Mouse (Mus musculus) MEL (cell line): ENCODE results near the gene Mt2. TPM values are rescaled to one million over a fixed set of nuclear protein-coding genes. Genes with fewer than 3 reads are reported as not detected.
A peak's percentile ranks its signal among the peaks of the same experiment; 100 is the strongest.

Source experiments
- DNase-seq: peaks from one replicate; pipeline ENCODE4 v3.0.0; 2011; ENCODE audit warnings: low read depth, low spot score
- H3K27ac ChIP-seq: 2 replicates; pipeline ENCODE4 v1.5.1; 2012; ENCODE audit warnings: low read depth, mild to moderate bottlenecking, control low read depth, low read length, moderate library complexity; ENCODE audit not compliant: control insufficient read depth
- H3K27me3 ChIP-seq, 2 experiments: fragments of 150-350 bp in 1 of 2; sonication (generic) in 1 of 2; 2 replicates each; pipeline ENCODE4 v1.6.1; 2012; ENCODE audit warnings: low read length in 2 of 2, mild to moderate bottlenecking in 2 of 2, improper control_type of control experiment in 1 of 2, moderate library complexity in 1 of 2; ENCODE audit not compliant: insufficient read depth in 2 of 2, control insufficient read depth in 1 of 2
- H3K36me3 ChIP-seq, 2 experiments: 2 replicates each; pipeline ENCODE4 v1.6.1; 2012 to 2014; ENCODE audit warnings: low read length in 2 of 2, improper control_type of control experiment in 1 of 2, inconsistent platforms in 1 of 2, mild to moderate bottlenecking in 1 of 2; ENCODE audit not compliant: insufficient read depth in 2 of 2, control insufficient read depth in 1 of 2
- H3K4me1 ChIP-seq, 2 experiments: fragments of 150-350 bp in 1 of 2; sonication (generic) in 1 of 2; 2 replicates each; pipeline ENCODE4 v1.6.1; 2012; ENCODE audit warnings: low read length in 2 of 2, improper control_type of control experiment in 1 of 2, mild to moderate bottlenecking in 1 of 2; ENCODE audit not compliant: insufficient read depth in 2 of 2, control insufficient read depth in 1 of 2
- H3K4me3 ChIP-seq, 2 experiments: fragments of 150-350 bp in 1 of 2; sonication (generic) in 1 of 2; 2 replicates each; pipeline ENCODE4 v1.5.1; 2012; ENCODE audit warnings: low read depth in 2 of 2, low read length in 2 of 2, mild to moderate bottlenecking in 2 of 2, moderate library complexity in 2 of 2, control low read depth in 1 of 2, improper control_type of control experiment in 1 of 2; ENCODE audit not compliant: control insufficient read depth in 1 of 2, insufficient read depth in 1 of 2
- H3K79me2 ChIP-seq: 2 replicates; pipeline ENCODE4 v1.6.1; 2012; ENCODE audit warnings: mild to moderate bottlenecking, low read length, moderate library complexity; ENCODE audit not compliant: control insufficient read depth, poor library complexity, insufficient read depth
- H3K9ac ChIP-seq: 2 replicates; pipeline ENCODE4 v1.6.1; 2012; ENCODE audit warnings: low read depth, mild to moderate bottlenecking, control low read depth, low read length, moderate library complexity; ENCODE audit not compliant: control insufficient read depth, poor library complexity, severe bottlenecking
- H3K9me3 ChIP-seq: fragments of 150-350 bp; sonication (generic); replicated peaks from 2 replicates; pipeline ENCODE4 v1.6.1; 2012; ENCODE audit warnings: mild to moderate bottlenecking, low read length, improper control_type of control experiment, moderate library complexity; ENCODE audit not compliant: insufficient read depth
- BHLHE40 ChIP-seq: IDR thresholded peaks from 2 replicates; pipeline ENCODE4 v1.6.1; 2012; ENCODE audit warnings: low read depth, mild to moderate bottlenecking, inconsistent platforms, low read length, improper control_type of control experiment, borderline replicate concordance
- CHD1 ChIP-seq: IDR thresholded peaks from 2 replicates; pipeline ENCODE4 v1.6.1; 2012; ENCODE audit warnings: low read depth, mild to moderate bottlenecking, inconsistent platforms, low read length, improper control_type of control experiment
- CTCF ChIP-seq, 3 experiments: IDR thresholded peaks in 2 of 3; conservative IDR thresholded peaks in 1 of 3; 2 replicates each; pipeline ENCODE4 v1.5.1; 2011 to 2012; ENCODE audit warnings: low read length in 3 of 3, low read depth in 2 of 3, mild to moderate bottlenecking in 2 of 3, improper control_type of control experiment in 1 of 3, inconsistent platforms in 1 of 3, mixed read lengths in 1 of 3, moderate library complexity in 1 of 3; ENCODE audit not compliant: control insufficient read depth in 1 of 3, insufficient read depth in 1 of 3, poor library complexity in 1 of 3, severe bottlenecking in 1 of 3
- E2F4 ChIP-seq: IDR thresholded peaks from 2 replicates; pipeline ENCODE4 v1.6.1; 2011; ENCODE audit warnings: low read depth, low read length, improper control_type of control experiment, borderline replicate concordance
- EP300 ChIP-seq, 2 experiments: IDR thresholded peaks; 2 replicates each; pipeline ENCODE4 v1.6.1; 2011; ENCODE audit warnings: improper control_type of control experiment in 2 of 2, low read length in 2 of 2, low read depth in 1 of 2, mild to moderate bottlenecking in 1 of 2
- GABPA ChIP-seq: IDR thresholded peaks from 2 replicates; pipeline ENCODE4 v1.6.1; 2012; ENCODE audit warnings: low read depth, mild to moderate bottlenecking, inconsistent platforms, low read length, improper control_type of control experiment, moderate library complexity
- GATA1 ChIP-seq: IDR thresholded peaks from 2 replicates; pipeline ENCODE4 v1.6.1; 2011; ENCODE audit warnings: low read depth, low read length, improper control_type of control experiment
- HCFC1 ChIP-seq: IDR thresholded peaks from 2 replicates; pipeline ENCODE4 v1.6.1; 2012; ENCODE audit warnings: low read depth, mild to moderate bottlenecking, inconsistent platforms, low read length, improper control_type of control experiment, moderate library complexity
- JUND ChIP-seq: IDR thresholded peaks from 2 replicates; pipeline ENCODE4 v1.6.1; 2011; ENCODE audit warnings: low read depth, mild to moderate bottlenecking, improper control_type of control experiment, low read length
- KAT2A ChIP-seq: conservative IDR thresholded peaks from 2 replicates; pipeline ENCODE4 v1.6.1; 2012; ENCODE audit warnings: low read depth, low read length, improper control_type of control experiment, inconsistent platforms
- MAFK ChIP-seq: IDR thresholded peaks from 2 replicates; pipeline ENCODE4 v1.6.1; 2011; ENCODE audit warnings: low read depth, mild to moderate bottlenecking, low read length, improper control_type of control experiment, borderline replicate concordance
- MAX ChIP-seq: IDR thresholded peaks from 2 replicates; pipeline ENCODE4 v1.6.1; 2011; ENCODE audit warnings: low read length, improper control_type of control experiment
- MAZ ChIP-seq: IDR thresholded peaks from 2 replicates; pipeline ENCODE4 v1.6.1; 2012; ENCODE audit warnings: low read depth, mild to moderate bottlenecking, inconsistent platforms, low read length, improper control_type of control experiment
- MEF2A ChIP-seq: IDR thresholded peaks from 2 replicates; pipeline ENCODE4 v1.6.1; 2014; ENCODE audit warnings: low read depth, mild to moderate bottlenecking, inconsistent platforms, low read length, improper control_type of control experiment; ENCODE audit not compliant: poor library complexity, insufficient replicate concordance, severe bottlenecking; ENCODE audit errors: extremely low read depth
- MXI1 ChIP-seq: IDR thresholded peaks from 2 replicates; pipeline ENCODE4 v1.6.1; 2011; ENCODE audit warnings: mild to moderate bottlenecking, low read depth, low read length, improper control_type of control experiment
- MYB ChIP-seq: IDR thresholded peaks from 2 replicates; pipeline ENCODE4 v1.6.1; 2011; ENCODE audit warnings: mild to moderate bottlenecking, low read depth, low read length, improper control_type of control experiment
- NELFE ChIP-seq: IDR thresholded peaks from 2 replicates; pipeline ENCODE4 v1.6.1; 2011; ENCODE audit warnings: low read depth, low read length, improper control_type of control experiment
- POLR2A ChIP-seq, 2 experiments: IDR thresholded peaks; 2 replicates each; pipeline ENCODE4 v1.6.1; 2011 to 2012; ENCODE audit warnings: low read length in 2 of 2, mild to moderate bottlenecking in 2 of 2, control low read depth in 1 of 2, improper control_type of control experiment in 1 of 2, low read depth in 1 of 2, moderate library complexity in 1 of 2; ENCODE audit not compliant: control insufficient read depth in 1 of 2, insufficient read depth in 1 of 2, poor library complexity in 1 of 2
- POLR2AphosphoS2 ChIP-seq: IDR thresholded peaks from 2 replicates; pipeline ENCODE4 v1.6.1; 2011; ENCODE audit warnings: low read length, improper control_type of control experiment
- POLR2AphosphoS5 ChIP-seq: IDR thresholded peaks from 2 replicates; pipeline ENCODE4 v1.6.1; 2012; ENCODE audit warnings: low read depth, borderline replicate concordance, mild to moderate bottlenecking, inconsistent platforms, low read length, moderate library complexity, mixed read lengths
- RAD21 ChIP-seq: IDR thresholded peaks from 2 replicates; pipeline ENCODE4 v1.6.1; 2011; ENCODE audit warnings: mild to moderate bottlenecking, low read depth, low read length, improper control_type of control experiment
- RCOR1 ChIP-seq: IDR thresholded peaks from 2 replicates; pipeline ENCODE4 v1.6.1; 2012; ENCODE audit warnings: low read depth, mild to moderate bottlenecking, inconsistent platforms, low read length, improper control_type of control experiment
- SIN3A ChIP-seq: IDR thresholded peaks from 2 replicates; pipeline ENCODE4 v1.6.1; 2012; ENCODE audit warnings: low read length, improper control_type of control experiment, inconsistent platforms
- SMC3 ChIP-seq: IDR thresholded peaks from 2 replicates; pipeline ENCODE4 v1.6.1; 2011; ENCODE audit warnings: low read depth, low read length, improper control_type of control experiment
- UBTF ChIP-seq: IDR thresholded peaks from 2 replicates; pipeline ENCODE4 v1.6.1; 2012; ENCODE audit warnings: low read depth, mild to moderate bottlenecking, inconsistent platforms, low read length, improper control_type of control experiment, moderate library complexity, borderline replicate concordance; ENCODE audit not compliant: insufficient read depth
- USF1 ChIP-seq: IDR thresholded peaks from 2 replicates; pipeline ENCODE4 v1.6.1; 2014; ENCODE audit warnings: low read depth, mild to moderate bottlenecking, inconsistent platforms, low read length, improper control_type of control experiment, moderate library complexity
- ZKSCAN1 ChIP-seq: IDR thresholded peaks from 2 replicates; pipeline ENCODE4 v1.6.1; 2012; ENCODE audit warnings: low read depth, mild to moderate bottlenecking, inconsistent platforms, low read length, improper control_type of control experiment, moderate library complexity
- ZMIZ1 ChIP-seq: IDR thresholded peaks from 2 replicates; pipeline ENCODE4 v1.6.1; 2012; ENCODE audit warnings: low read depth, mild to moderate bottlenecking, inconsistent platforms, low read length, improper control_type of control experiment, moderate library complexity
- polyA plus RNA-seq, 2 experiments: library from polyadenylated mRNA; stranded (reverse) in 1 of 2; unstranded in 1 of 2; fragments of >175 nt in 1 of 2; fragments of >200 nt in 1 of 2; gene quantifications; 2 replicates each; pipeline versions ENCODE4 v1.2.1 to v1.2.4; 2012; ENCODE audit warnings: low replicate concordance in 2 of 2, low read depth in 1 of 2; ENCODE audit not compliant: insufficient read length in 2 of 2, insufficient read depth in 1 of 2, missing spikeins in 1 of 2
- total RNA-seq: library from RNA; depleted of rRNA; stranded (reverse); fragments of 300-350 nt; gene quantifications from 2 replicates; pipeline ENCODE4 v1.2.3, GENCODE M21; 2012

Gene Mt2
- total and polyA plus RNA-seq, 3 experiments: 469 to 2,013 TPM; not detected in 1

- TF ChIP-seq POLR2AphosphoS5 (peak; percentile 53; the same call in 1 of the 2 replicates), HCFC1 (peak; percentile 74), USF1 (peak; percentile 96)
- TF ChIP-seq, all 39 proteins: peak for 24
Observed at GRCm38 (mm10) chr8:94191101-94191691, 18.7 kb downstream of the Mt2 start (continued).

GRCm38 (mm10) chr8:94192926-94193325, 20.5 kb downstream of the Mt2 start:
- no peak for DNase-seq
- Histone ChIP-seq H3K27ac (no peak overlapping the region), H3K4me1 (peaks cover 11 to 23% of the 10 kb centered on the region in 2 experiments), H3K9ac (no peak overlapping the region), H3K79me2 (no peaks in the 10 kb centered on the region), H3K36me3 (peaks cover 0 to 22% of the 10 kb centered on the region in 2 experiments; a peak in 2 of 4 replicates), H3K27me3 (no peaks in the 10 kb centered on the region), H3K9me3 (no peaks in the 10 kb centered on the region), H3K4me3 (no peak overlapping the region)
- no peak for TF ChIP-seq POLR2A (IDR thresholded peaks at IDR 0.05; ENCODE audit: control insufficient read depth in 1 of 2, insufficient read depth in 1 of 2, low read depth in 1 of 2, low read length in 2 of 2, poor library complexity in 1 of 2)
- no peak for TF ChIP-seq SMC3
- no peak for TF ChIP-seq RCOR1
- TF ChIP-seq JUND: no peak
- no peak for TF ChIP-seq RAD21
- no peak for TF ChIP-seq MEF2A
- no peak for TF ChIP-seq CHD1
- no peak for TF ChIP-seq KAT2A
- TF ChIP-seq EP300 (IDR thresholded peaks at IDR 0.05; ENCODE audit: low read depth in 1 of 2, low read length in 2 of 2): no peak
- TF ChIP-seq CTCF (IDR thresholded peaks at IDR 0.05 in 2 of 3, conservative IDR thresholded peaks at IDR 0.05 in 1 of 3; ENCODE audit: control insufficient read depth in 1 of 3, insufficient read depth in 1 of 3, low read depth in 2 of 3, low read length in 3 of 3, poor library complexity in 1 of 3, severe bottlenecking in 1 of 3): no peak
- no peak for TF ChIP-seq MAX
- no peak for TF ChIP-seq SIN3A
- TF ChIP-seq GATA1: no peak
- TF ChIP-seq E2F4: no peak

- Histone ChIP-seq H3K4me1 (peaks cover 9 to 16% of the 10 kb centered on the region in 2 experiments), H3K9ac (no peak overlapping the region), H3K4me3 (no peak overlapping the region), H3K79me2 (no peaks in the 10 kb centered on the region), H3K36me3 (peaks cover 0 to 18% of the 10 kb centered on the region in 2 experiments; a peak in 2 of 4 replicates), H3K27ac (no peak overlapping the region), H3K9me3 (no peaks in the 10 kb centered on the region), H3K27me3 (no peaks in the 10 kb centered on the region)
- TF ChIP-seq NELFE: no peak
- TF ChIP-seq POLR2AphosphoS2: no peak
- TF ChIP-seq BHLHE40: no peak
- TF ChIP-seq ZMIZ1: no peak
- no peak for TF ChIP-seq RAD21
- TF ChIP-seq SMC3: no peak
- no peak for TF ChIP-seq HCFC1
- no peak for TF ChIP-seq MYB
- no peak for TF ChIP-seq MEF2A
- TF ChIP-seq UBTF: no peak
- TF ChIP-seq USF1: no peak
- TF ChIP-seq MAZ: no peak
- TF ChIP-seq ZKSCAN1: no peak
- TF ChIP-seq MXI1: no peak
- no peak for TF ChIP-seq MAFK
- no peak for TF ChIP-seq GABPA
- TF ChIP-seq CHD1: no peak
- TF ChIP-seq EP300 (IDR thresholded peaks at IDR 0.05; ENCODE audit: low read depth in 1 of 2, low read length in 2 of 2): no peak
- DNase-seq: no peak
Observed at GRCm38 (mm10) chr8:94194591-94195223, 22.2 kb downstream of the Mt2 start.
